Mouse (Mus musculus) CH12.LX (cell line): ENCODE measurements around the gene Kitl.

Experiments
- GABPA ChIP-seq: IDR thresholded peaks from 2 replicates; pipeline ENCODE4 v1.6.1; 2012; ENCODE audit warnings: low read depth, low read length, improper control_type of control experiment, inconsistent platforms; ENCODE audit not compliant: insufficient replicate concordance
- POLR2AphosphoS2 ChIP-seq: IDR thresholded peaks from 2 replicates; pipeline ENCODE4 v1.6.1; 2011; ENCODE audit warnings: low read depth, low read length, improper control_type of control experiment

- TF ChIP-seq POLR2AphosphoS2: no peak
- no peak for TF ChIP-seq GABPA
These were observed 6.8 kb downstream of the Kitl start for GRCm38 (mm10) chr10:100022090-100022834.
